Mouse (Mus musculus) left cerebral cortex, postnatal 36 days (tissue): Measurements from ENCODE around the gene Runx1. TPM values are rescaled to one million over a fixed set of nuclear protein-coding genes. Genes with fewer than 3 reads are reported as not detected.

Experiments used
- DNase-seq, 2 experiments: peaks; one replicate each; pipeline ENCODE4 v3.0.0; 2021 to 2022; ENCODE audit warnings: low spot score in 2 of 2, mixed read lengths in 1 of 2
- intact Hi-C: fragments of 180-260 bp; cut with DNase I; formaldehyde crosslinking; loops from one replicate; pipeline ENCODE4 v1.15.1; 2025
- total RNA-seq, 2 experiments: library from RNA; stranded (reverse); gene quantifications; 2 replicates each; pipeline ENCODE4 v1.2.3; 2021

The Runx1 gene
- total RNA-seq, 2 experiments from 2014 or later: 1.1 TPM

GRCm38 (mm10) chr16:92685766-92686315 is 140.1 kb downstream of the Runx1 start:
- no peak for DNase-seq
- intact Hi-C loops: no loop called here

- intact Hi-C loops: no loop called here
- no peak for DNase-seq
Measured at GRCm38 (mm10) chr16:92684423-92685211, 141.3 kb downstream of the Runx1 start.

DNA sequence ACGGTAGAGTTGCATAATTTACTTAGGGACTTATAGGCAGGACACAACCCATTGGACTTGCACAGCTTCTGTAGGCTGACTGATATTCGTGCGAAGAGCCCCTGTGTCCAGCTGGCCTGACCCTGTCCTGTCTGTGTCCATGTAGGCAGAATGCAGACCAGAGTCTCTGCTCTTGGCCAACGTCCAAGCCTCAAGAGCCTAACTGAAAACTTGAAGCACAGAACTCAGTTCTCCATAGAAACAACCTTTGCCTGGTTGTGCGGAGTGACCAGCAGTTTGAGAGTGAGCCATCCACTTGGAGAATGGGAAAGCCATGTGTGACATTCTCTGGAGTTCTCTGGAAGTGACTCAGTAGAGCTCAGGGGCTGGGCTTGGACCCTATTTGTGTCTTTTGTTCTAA is 149.3 kb downstream of the Runx1 start:
- intact Hi-C loops: no loop called here
- no peak for DNase-seq

DNA sequence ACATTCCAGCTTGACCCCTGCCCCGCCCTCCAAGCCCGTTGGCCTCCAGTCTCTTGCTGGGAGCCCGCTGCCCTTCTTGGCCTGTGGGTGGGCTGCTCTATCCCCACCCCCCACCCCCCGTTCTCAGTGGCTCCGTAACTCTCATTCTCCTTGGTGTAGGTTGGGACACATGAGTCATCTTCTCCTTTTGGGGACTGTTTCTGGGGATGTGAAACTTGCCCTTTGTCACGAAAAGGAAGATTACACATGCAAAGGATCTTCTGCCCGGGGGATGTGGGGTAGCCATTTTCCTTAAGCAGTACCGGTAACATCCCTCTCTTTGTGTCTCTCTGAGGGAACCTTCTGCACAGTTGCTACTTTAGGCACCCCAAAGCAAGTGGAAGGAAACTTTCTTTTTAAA is 150.3 kb downstream of the Runx1 start:
- DNase-seq: no peak
- intact Hi-C loops: no loop called here

DNA sequence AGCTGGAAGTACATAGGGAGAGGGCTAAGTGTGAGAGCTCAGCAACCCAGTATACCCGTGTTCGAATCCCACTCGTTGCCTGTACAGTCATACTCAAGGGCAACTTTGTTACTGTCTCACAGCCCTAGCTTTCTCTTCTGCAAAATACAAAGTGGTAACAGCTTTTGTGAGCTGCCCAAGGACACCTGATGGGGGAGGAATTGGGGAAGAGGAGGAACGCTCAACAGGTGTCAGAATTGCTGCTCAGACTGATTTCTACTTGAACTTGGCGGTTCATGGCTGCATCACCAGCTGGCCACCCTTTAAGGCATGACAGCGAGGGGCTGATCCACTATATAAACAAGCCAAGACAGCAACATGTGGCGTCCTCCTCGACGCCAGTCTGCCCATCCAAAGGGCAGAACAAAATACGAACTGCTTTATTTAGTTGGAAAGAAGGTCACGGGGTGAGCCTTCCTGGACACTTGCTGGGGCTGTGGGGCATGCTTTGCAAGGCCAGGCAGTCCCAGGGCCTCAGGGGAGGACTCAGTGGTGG is 151.0 kb downstream of the Runx1 start:
- intact Hi-C loops: no loop called here

DNA sequence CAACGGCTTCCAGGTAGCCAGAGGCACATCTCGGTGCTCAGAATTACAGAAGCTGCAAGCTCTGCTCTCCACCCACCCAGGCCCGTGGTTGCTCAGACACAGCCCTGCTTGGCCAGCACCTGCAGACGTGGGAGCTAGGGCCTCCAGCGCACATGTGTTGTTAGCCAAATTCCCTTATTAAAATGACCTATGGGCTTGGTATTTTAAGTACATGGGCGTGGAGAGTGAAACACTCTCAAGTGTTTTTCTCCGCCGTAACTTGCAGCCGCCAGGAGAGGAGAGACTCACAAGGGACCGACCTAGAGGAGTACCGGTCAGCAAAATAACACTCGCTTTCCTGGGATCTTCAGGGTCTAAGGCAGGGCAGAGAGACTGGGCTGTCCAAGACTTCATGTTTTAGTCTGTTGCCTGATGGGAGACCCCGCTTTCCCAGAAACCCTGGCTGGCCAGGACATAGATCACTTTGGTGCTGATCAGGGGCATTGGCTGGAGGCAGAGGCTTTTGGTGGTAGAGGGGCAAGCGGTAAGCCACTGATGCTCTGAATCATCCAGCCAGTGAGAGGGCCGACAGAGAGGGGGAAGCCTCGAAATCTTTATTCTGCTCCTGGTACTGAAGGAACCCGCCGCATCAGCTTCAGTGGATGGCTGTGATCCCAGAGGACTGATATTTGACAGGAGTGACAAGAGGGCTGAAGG is 151.7 kb downstream of the Runx1 start:
- no peak for DNase-seq
- intact Hi-C loops: no loop called here

More for the DNA sequence above, 151.0 kb downstream of the Runx1 start:
- DNase-seq: no peak

- no peak for DNase-seq
- intact Hi-C loops: no loop called here
Measured at GRCm38 (mm10) chr16:92668807-92669206, 157.1 kb downstream of the Runx1 start.

GRCm38 (mm10) chr16:92661757-92662156 is 164.2 kb downstream of the Runx1 start:
- no peak for DNase-seq
- intact Hi-C loops: no loop called here

- no peak for DNase-seq
- intact Hi-C loops: no loop called here
Measured at GRCm38 (mm10) chr16:92656750-92657149, 169.2 kb downstream of the Runx1 start.

DNA sequence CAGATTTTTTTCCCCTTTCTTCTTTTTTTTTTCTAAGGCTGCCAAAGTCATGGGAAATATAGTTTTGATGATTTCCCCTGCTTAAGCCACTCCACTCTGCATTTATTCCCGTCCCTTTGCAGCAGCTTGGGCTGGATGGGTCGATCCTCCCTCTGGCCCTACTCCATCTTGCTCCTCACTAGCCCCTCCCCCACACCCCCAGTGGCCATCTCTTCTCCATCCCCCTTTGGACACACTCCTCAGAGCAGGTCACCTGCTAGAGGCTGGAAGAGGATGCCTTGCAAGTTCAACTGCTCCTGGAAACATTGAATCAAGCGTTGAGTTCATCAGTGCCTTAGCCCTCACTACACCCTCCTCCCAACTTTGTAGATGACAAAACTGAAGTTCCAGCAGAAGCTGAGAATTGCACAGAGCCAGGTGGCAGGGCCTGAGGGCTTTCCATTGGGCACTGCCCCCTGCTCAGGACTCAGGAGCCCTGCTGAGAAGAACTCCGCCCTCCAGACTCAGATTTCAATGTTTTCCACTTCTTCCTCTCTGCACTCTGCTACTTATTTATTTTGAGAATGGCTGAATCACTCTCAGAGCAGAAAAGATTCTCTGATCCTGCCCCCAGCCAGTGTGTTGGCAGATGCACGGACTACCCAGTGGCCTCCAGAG is 171.5 kb downstream of the Runx1 start:
- no peak for DNase-seq
- intact Hi-C loops: no loop called here

DNA sequence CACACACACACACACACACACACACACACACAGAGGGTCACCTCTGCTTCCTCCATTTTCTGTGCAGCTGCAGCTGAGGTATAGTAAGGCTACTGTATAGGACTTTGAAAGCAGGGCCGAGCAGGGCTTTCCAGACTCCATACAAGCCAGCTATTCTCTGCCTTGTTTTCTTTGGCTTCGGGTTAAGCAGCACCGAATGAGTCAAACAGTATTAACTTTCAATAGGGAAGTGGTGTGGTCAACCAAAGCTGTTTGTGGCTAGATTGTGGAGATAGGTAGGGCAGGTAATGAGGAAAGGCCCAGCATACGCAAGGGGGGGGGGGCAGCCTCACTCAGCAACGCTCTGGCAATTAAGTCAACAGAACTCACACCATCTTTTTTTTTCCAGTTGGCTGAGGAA is 172.1 kb downstream of the Runx1 start:
- intact Hi-C loops: no loop called here
- no peak for DNase-seq

GRCm38 (mm10) chr16:92651256-92651655 is 174.7 kb downstream of the Runx1 start:
- intact Hi-C loops: no loop called here
- no peak for DNase-seq

DNA sequence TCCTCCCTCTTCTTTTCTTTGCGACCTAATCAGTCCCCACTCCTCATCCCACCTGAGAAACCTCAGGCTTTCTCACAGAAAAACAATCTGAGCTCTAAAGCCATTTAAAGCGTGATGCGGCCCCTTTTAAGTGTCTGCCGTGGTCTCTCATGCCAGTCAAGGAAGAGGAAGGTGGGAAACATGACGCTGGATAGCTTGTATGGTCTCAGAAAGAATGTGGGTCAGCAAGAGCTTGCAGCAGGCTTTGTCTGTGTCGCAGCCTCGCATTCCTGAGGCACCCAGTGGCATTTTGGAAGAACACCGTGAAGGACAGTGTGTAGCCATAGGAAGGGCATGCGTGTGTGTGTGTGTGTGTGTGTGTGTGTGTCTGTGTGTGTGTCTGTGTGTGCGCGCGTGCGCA is 179.8 kb downstream of the Runx1 start:
- intact Hi-C loops: no loop called here
- no peak for DNase-seq

GRCm38 (mm10) chr16:92645423-92646115 is 180.4 kb downstream of the Runx1 start:
- intact Hi-C loops: no loop called here
- DNase-seq: no peak

DNA sequence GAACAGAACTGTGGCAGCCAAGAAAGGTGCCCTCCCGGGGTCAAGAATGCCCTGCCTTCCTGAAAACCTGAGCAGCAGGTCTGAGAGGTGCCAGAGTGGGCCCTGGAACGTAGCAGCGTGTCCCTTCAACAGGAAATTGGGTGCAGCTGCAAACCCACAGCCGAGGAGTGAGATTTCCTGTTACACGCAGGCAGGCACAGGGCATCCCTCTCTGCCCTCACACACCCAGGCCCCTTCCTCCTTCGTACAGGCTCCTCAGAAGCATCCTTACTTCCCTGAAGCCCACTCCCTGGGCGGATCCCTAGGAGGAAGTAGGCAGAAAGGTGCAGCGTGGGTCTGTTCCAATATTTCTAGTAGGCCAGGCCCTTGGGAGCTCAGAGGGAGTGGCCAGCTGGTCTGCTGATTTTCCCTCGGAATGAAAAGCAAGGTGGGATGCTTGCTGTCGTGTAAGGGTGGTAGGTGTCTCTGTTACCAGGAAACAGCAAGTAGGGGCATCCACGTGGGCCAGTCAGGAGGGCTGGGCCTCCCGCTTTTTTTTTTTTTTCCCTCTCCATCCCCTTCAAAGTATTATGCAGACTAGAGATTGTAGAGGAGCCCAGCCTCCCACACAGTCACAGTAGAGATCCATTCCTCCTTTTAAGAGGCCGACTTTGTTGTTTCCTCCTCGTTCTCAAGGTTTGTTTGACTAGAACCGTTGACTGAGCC is 181.1 kb downstream of the Runx1 start:
- DNase-seq: no peak
- intact Hi-C loops: no loop called here

DNA sequence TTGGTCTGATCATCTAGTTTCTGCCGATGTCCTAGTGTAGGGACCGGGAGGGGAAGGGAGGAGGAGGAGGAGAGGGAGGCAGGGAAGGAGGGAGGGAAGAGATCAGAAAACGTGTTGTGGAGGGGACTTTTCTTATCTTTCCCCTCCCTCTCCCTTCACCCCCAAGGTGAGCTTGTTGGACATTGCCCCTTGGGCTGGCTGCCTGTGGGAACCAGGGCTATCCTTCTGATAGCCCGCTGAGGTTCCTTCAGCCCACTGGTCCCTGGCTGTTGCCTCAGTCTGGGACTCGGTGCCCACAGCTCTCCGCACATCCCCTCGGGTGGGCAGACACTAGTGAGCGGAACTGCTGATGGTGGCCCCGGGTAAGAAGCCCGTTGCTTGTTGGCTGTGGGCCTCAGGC is 181.6 kb downstream of the Runx1 start:
- DNase-seq: no peak
- intact Hi-C loops: no loop called here

GRCm38 (mm10) chr16:92642283-92642682 is 183.7 kb downstream of the Runx1 start:
- DNase-seq: no peak
- intact Hi-C loops: no loop called here

GRCm38 (mm10) chr16:92641053-92641452 is 184.9 kb downstream of the Runx1 start:
- DNase-seq: no peak
- intact Hi-C loops: no loop called here

DNA sequence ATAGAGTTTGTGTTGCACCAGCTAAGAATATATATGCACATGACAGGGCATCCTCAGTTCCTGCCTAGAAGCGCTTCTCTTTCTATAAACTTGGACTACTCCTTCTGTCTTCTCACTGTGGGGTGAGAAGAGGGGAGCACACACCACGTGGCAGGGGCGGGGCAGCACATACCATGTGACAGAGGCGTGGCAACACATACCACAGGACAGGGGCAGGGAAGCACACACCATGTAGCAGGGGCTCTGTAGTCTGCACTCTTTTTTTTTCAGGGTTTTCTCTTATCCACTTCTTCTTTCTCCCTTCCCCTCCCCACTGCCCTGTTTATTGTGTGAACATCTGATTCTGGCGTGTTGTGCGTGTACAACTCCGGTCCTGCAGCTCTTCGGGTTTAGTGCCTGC is 186.9 kb downstream of the Runx1 start:
- DNase-seq: no peak
- intact Hi-C loops: no loop called here
